Mouse (Mus musculus) G1E (cell line): ENCODE results near the gene Calu. TPM values are rescaled to one million over a fixed set of nuclear protein-coding genes. Genes with fewer than 3 reads are reported as not detected.
"Not testable (repeated sequence)": the region's sequence is repeated elsewhere in the genome, so short reads cannot be mapped to it uniquely, and the experiment has no call there.

Source experiments
- ATAC-seq: 2 replicates; pipeline ENCODE4 v1.8.0; 2016; ENCODE audit warnings: mild to moderate bottlenecking; ENCODE audit not compliant: insufficient number of reproducible peaks, poor library complexity, low FRiP score, severe bottlenecking; ENCODE audit errors: extremely low read depth
- DNase-seq: peaks from one replicate; pipeline ENCODE4 v3.0.0; 2012; ENCODE audit warnings: low spot score
- H3K27me3 ChIP-seq: 2 replicates; pipeline ENCODE4 v1.6.1; 2012; ENCODE audit warnings: mild to moderate bottlenecking, low read length, inconsistent platforms; ENCODE audit not compliant: insufficient read depth
- H3K36me3 ChIP-seq: replicated peaks from 2 replicates; pipeline ENCODE3; 2012; ENCODE audit warnings: mild to moderate bottlenecking, inconsistent platforms
- H3K4me1 ChIP-seq: 2 replicates; pipeline ENCODE4 v1.6.1; 2012; ENCODE audit warnings: low read depth, low read length, inconsistent platforms, mixed read lengths; ENCODE audit not compliant: insufficient read depth
- H3K4me3 ChIP-seq: 2 replicates; pipeline ENCODE4 v1.5.1; 2012; ENCODE audit warnings: low read depth, mild to moderate bottlenecking, inconsistent platforms, low read length, moderate library complexity, mixed read lengths
- H3K9me3 ChIP-seq: replicated peaks from 2 replicates; pipeline ENCODE4 v1.6.1; 2012; ENCODE audit warnings: inconsistent platforms
- CTCF ChIP-seq: IDR thresholded peaks from 2 replicates; pipeline ENCODE4 v1.5.1; 2012; ENCODE audit warnings: low read depth, low read length, inconsistent platforms, mixed read lengths
- GATA1 ChIP-seq: IDR thresholded peaks from 2 replicates; pipeline ENCODE4 v1.6.1; 2012; ENCODE audit warnings: borderline replicate concordance, low read length, inconsistent platforms, mixed read lengths
- GATA2 ChIP-seq: IDR thresholded peaks from 2 replicates; pipeline ENCODE4 v1.6.1; 2012; ENCODE audit warnings: low read depth, low read length, inconsistent platforms, borderline replicate concordance
- POLR2AphosphoS5 ChIP-seq: IDR thresholded peaks from 2 replicates; pipeline ENCODE4 v1.6.1; 2012; ENCODE audit warnings: low read depth, low read length, inconsistent platforms; ENCODE audit not compliant: insufficient replicate concordance
- TAL1 ChIP-seq: conservative IDR thresholded peaks from 2 replicates; pipeline ENCODE4 v1.6.1; 2012; ENCODE audit warnings: low read depth, low read length, inconsistent platforms, mixed read lengths
- polyA plus RNA-seq: library from polyadenylated mRNA; stranded (reverse); fragments of >175 nt; gene quantifications from 2 replicates; pipeline ENCODE4 v1.2.3, GENCODE M21; 2012
- total RNA-seq, 2 experiments: library from RNA; stranded (forward) in 1 of 2; stranded (reverse) in 1 of 2; fragments of 200-1000 nt in 1 of 2; fragments of >200 nt in 1 of 2; fragmentation: Nextera tagmentation in 1 of 2; gene quantifications; 2 replicates each; pipeline ENCODE4 v1.2.3; 2014 to 2017

Gene Calu
- total and polyA plus RNA-seq, 3 experiments, result 25.4 to 113 (median 62.8) TPM

DNA sequence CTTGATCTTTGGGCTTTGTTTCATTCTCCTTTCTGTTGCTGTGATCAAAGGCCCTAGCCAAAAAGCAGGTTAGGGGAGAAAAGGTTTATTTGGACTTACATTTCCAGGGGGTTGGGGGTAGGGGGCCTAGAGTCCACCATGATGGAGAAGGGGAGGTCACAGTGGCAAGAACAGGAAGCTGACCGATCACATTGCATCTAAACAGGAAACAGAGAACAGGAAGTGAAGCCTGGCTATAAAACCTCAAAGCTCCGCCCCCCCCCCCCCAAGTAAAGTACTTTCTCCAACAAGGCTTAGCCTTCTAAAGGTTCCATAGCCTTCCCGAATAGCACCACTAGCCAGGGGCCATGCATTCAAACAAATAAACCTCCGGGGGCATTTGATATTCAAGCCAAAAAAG, 25.1 kb upstream of the Calu start:
- Histone ChIP-seq H3K27me3 (peaks cover 50% of the 10 kb centered on the region), H3K4me3 (no peak overlapping the region), H3K4me1 (peaks cover 3% of the 10 kb centered on the region; the same call in 1 of the 2 replicates), H3K36me3 (no peaks in the 10 kb centered on the region), H3K9me3 (no peaks in the 10 kb centered on the region)
- TF ChIP-seq CTCF (no peak), GATA1 (no peak), TAL1 (no peak), POLR2AphosphoS5 (no peak), GATA2 (no peak)
- ATAC-seq (no peak), DNase-seq (no peak)

DNA sequence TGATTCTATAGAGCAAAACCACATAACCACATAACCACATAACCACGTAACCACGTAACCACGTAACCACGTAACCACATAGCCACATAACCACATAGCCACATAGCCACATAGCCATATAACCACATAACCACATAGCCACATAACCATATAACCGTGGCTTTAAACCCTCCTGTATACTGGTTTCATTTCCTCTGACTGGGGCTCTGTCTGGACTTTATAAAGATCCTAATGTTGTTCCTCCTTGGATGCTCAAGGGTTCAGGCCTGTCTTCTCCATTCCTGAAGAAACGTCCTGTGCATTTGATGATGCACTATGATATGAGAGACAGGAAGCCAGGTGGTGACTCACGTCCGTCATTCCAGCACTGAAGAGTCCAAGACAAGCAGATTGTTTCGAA, 20.9 kb upstream of the Calu start:
- Histone ChIP-seq H3K27me3 (peaks cover 46% of the 10 kb centered on the region), H3K4me1 (peaks cover 7% of the 10 kb centered on the region; the same call in 1 of the 2 replicates), H3K4me3 (no peak overlapping the region), H3K9me3 (no peaks in the 10 kb centered on the region), H3K36me3 (no peaks in the 10 kb centered on the region)
- no peak for TF ChIP-seq GATA1
- TF ChIP-seq POLR2AphosphoS5, result no peak
- TF ChIP-seq CTCF, result no peak
- TF ChIP-seq GATA2, result no peak
- no peak for TF ChIP-seq TAL1
- no peak for DNase-seq
- no peak for ATAC-seq

DNA sequence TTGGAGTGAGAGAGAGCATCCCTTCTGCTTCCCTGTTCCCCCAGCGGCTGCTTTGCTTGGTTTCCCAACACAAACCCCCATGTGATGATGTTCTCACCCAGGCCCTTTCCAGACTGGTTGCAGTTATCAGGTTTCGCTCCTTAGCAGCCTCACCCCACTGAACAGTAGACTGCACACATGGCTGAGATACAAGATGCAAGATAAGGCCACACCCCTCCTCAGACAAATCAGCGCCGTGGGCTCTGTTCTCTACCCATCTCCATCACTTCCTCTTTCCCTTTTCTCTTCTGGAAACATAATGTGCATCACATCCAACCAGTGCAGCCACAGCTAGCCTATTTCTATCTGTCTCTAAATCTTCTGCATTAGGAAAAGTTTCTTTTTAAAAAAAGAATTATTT, 18.4 kb upstream of the Calu start:
- no peak overlapping the region for H3K4me3 ChIP-seq
- ATAC-seq (no peak; the same call in 1 of the 2 replicates), DNase-seq (no peak)
- no peaks in the 10 kb centered on the region for H3K36me3 ChIP-seq
- H3K9me3 ChIP-seq, result no peaks in the 10 kb centered on the region
- peaks cover 62% of the 10 kb centered on the region for H3K27me3 ChIP-seq
- H3K4me1 ChIP-seq, result peaks cover 4% of the 10 kb centered on the region; the same call in 1 of the 2 replicates
- TF ChIP-seq TAL1 (no peak), CTCF (no peak), POLR2AphosphoS5 (no peak), GATA1 (no peak), GATA2 (no peak)

DNA sequence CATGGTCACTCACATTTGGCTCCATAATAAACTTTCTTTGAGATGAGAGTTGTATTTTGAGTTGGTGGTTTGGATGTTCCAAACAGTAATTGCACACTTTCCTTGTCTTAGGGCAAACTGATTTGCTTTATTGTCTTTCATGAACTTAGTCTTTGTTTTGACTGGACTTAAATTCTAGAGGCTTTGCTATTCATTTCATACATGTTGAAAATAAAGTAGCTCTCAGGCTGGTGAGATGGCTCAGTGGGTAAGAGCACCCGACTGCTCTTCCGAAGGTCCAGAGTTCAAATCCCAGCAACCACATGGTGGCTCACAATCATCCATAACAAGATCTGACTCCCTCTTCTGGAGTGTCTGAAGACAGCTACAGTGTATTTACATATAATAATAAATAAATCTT, 1.4 kb upstream of the Calu start:
- not testable (repeated sequence) for H3K9me3 ChIP-seq, ATAC-seq, DNase-seq, H3K4me3 ChIP-seq, H3K27me3 ChIP-seq, H3K36me3 ChIP-seq
- peaks cover 17% of the 10 kb centered on the region for H3K4me1 ChIP-seq

DNA sequence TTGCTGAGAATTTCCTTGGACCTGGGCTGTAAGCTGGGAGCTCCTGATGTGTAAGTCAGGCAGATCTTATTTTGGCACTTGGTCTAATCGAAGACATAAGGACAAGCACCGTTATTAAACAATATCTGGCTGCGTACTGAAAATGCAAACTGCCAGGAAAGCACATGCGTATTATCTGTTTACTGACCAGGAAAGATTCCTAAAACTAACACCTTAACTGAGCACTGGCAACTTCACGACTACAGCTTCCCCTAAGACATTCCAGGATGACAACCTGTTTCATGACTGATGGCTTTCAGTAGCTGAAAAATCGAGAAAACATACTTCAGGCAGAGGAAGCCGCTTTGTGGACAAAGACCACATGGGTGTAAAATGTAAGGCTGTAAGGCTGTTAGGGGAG, 680 bp upstream of the Calu start:
- Histone ChIP-seq H3K4me3 (peak overlapping the region; percentile 98), H3K4me1 (peaks cover 23% of the 10 kb centered on the region), H3K27me3 (peaks cover 6% of the 10 kb centered on the region), H3K36me3 (peaks cover 7% of the 10 kb centered on the region), H3K9me3 (no peaks in the 10 kb centered on the region)
- ATAC-seq, result no peak
- DNase-seq, result no peak
- TF ChIP-seq TAL1, result no peak
- no peak for TF ChIP-seq GATA2
- TF ChIP-seq CTCF, result no peak
- no peak for TF ChIP-seq POLR2AphosphoS5
- no peak for TF ChIP-seq GATA1

DNA sequence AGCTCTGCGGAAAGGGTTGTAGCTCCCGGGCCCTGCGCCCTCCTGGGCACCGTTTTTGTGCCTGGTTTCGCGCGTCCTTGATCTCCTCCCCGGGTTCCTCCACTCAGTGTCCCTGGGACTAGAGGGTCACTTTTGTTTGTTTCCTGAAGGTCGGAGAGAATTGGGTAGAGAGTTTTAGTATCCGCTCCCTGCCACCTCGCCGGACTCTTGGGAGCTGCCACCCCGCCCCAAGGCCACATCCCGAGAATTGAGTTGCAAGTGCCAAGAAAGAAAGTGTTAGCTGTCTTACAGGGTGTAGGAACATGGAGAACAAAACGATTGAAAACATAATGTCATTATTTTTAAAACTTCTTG, 479 bp downstream of the Calu start:
- Histone ChIP-seq H3K27me3 (peaks cover 1% of the 10 kb centered on the region; the same call in 1 of the 2 replicates), H3K36me3 (peaks cover 7% of the 10 kb centered on the region), H3K9me3 (no peaks in the 10 kb centered on the region), H3K4me3 (peak overlapping the region; percentile 98), H3K4me1 (peaks cover 32% of the 10 kb centered on the region)
- DNase-seq (peak; percentile 17), ATAC-seq (no peak)
- TF ChIP-seq GATA2, result no peak
- TF ChIP-seq TAL1, result no peak
- TF ChIP-seq CTCF, result no peak
- TF ChIP-seq GATA1, result no peak
- no peak for TF ChIP-seq POLR2AphosphoS5

DNA sequence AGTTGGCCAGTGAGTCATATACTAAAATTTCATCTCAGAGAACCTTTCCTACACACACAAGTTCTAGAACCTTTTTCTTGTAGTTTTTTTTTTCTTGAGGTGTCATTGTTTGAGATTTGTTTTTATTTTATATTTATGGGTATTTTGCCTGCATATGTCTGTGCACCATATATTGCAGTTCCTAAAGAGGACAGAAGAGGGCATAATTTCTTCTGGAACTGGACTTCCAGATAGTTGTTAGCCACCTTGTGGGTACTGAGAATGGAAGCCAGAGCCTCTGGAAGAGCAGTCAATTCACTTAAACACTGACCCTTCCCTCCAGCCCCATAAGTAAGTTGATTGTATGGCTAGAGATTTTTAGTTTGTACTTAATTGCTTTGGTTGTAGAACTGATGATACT, 3.7 kb downstream of the Calu start:
- ATAC-seq (no peak), DNase-seq (no peak)
- TF ChIP-seq POLR2AphosphoS5 (no peak), GATA1 (no peak), TAL1 (no peak), GATA2 (no peak)
- Histone ChIP-seq H3K36me3 (peaks cover 23% of the 10 kb centered on the region), H3K4me3 (no peak overlapping the region), H3K27me3 (no peaks in the 10 kb centered on the region), H3K4me1 (peaks cover 32% of the 10 kb centered on the region), H3K9me3 (no peaks in the 10 kb centered on the region)

DNA sequence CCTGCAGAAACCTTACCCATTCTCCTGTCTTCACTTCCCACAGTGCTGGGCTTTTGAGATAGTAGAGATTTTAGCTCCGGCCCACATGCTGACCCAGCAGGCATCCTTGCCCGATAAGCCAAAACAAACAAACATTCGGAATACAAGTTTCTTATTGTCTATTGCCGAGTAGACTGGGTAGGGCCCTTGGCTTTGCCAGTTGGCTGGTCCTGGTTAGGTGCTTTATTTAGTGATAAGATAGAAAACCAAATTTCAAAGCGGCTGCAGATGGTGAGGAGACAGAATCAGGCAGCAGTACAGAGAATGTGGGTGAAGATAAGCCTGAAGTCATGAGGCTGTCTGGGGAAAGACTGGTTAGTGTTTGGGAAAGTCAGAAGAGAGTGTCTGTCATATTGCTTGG, 4.9 kb downstream of the Calu start:
- no peak overlapping the region; the same call in 1 of the 2 replicates for H3K4me3 ChIP-seq
- H3K4me1 ChIP-seq, result peaks cover 26% of the 10 kb centered on the region
- ATAC-seq (peak; percentile 62), DNase-seq (peak; percentile 11)
- H3K27me3 ChIP-seq, result no peaks in the 10 kb centered on the region
- TF ChIP-seq CTCF, result no peak
- no peak for TF ChIP-seq POLR2AphosphoS5
- peak; percentile 50; the same call in 1 of the 2 replicates for TF ChIP-seq TAL1
- no peak for TF ChIP-seq GATA2
- TF ChIP-seq GATA1, result no peak
- peaks cover 33% of the 10 kb centered on the region for H3K36me3 ChIP-seq
- no peaks in the 10 kb centered on the region for H3K9me3 ChIP-seq
